Mouse (Mus musculus) kidney, adult 8-10 months (tissue): ENCODE results near the gene Hist1h2ae.
"Not testable (repeated sequence)": the region's sequence is repeated elsewhere in the genome, so short reads cannot be mapped to it uniquely, and the experiment has no call there.

Source experiments
- DNase-seq, 2 experiments: peaks; one replicate each; pipeline ENCODE4 v3.0.0; 2022

Gene Hist1h2ae

DNA sequence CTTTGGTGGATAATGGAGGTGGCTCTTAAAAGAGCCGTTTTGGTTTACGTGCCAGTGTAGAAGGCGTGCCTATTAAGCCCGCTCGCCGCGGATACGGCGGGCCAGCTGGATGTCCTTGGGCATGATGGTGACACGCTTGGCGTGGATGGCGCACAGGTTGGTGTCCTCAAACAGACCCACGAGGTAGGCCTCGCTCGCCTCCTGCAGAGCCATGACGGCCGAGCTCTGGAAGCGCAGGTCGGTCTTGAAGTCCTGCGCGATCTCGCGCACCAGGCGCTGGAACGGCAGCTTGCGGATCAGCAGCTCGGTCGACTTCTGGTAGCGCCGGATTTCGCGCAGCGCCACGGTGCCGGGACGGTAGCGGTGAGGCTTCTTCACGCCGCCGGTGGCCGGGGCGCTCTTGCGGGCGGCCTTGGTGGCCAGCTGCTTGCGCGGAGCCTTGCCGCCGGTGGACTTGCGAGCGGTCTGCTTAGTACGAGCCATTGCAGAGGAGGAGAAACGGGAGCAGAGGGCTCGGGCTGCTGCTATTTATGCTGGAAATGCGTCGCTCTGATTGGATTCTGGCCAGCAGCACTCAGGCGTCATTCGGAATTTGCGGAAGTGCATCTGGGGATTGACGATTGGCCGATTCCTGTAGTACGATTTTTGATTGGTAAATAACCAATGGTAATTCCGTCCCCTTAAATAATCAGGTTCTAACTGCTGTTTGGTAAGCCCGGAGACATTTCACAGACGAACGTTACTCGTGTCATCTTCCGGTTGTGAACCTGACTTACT, 8.9 kb downstream of the Hist1h2ae start, which contains the start of gene Hist1h3e:
Gene Hist1h3e, minus strand, starts transcription at position 487 of the 777 bp plus-strand sequence.
- DNase-seq = peak; percentile 86 to 89

DNA sequence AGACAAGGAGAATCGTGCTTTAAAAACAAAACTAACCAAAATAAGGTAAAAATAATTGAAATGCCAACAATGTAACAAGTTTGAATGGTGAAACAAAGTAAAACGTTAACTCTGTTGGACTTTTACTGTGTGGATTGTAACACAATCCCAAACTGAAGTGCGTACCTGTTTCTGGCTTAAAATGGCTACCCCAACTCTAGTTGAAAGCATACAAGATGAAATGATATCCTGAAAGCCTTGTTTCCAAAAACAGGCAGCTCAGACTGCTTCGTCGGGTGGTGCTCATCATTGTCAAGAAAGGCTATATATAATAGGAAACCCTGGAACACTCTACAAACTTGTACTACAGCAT, 9.5 kb downstream of the Hist1h2ae start:
- not testable (repeated sequence) for DNase-seq

DNA sequence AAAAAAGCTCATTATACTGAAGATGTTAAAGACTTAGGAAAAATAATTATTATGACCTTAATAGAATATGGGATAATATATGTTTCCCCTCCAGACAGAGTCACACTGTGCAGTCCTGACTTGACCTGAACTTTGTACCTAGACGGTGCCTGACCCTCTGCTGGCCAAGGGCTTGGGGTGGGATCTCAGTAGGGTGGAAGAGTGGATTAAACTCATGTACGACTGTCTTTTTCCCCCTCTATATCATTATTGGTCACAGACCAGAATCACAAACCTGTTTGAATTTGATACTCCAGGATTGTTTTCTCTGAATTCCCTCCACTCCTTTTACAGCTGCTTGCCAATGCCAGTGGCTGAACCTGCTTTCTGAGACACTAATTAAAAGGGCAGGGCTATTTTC, 10.3 kb downstream of the Hist1h2ae start:
- DNase-seq = not testable (repeated sequence)

DNA sequence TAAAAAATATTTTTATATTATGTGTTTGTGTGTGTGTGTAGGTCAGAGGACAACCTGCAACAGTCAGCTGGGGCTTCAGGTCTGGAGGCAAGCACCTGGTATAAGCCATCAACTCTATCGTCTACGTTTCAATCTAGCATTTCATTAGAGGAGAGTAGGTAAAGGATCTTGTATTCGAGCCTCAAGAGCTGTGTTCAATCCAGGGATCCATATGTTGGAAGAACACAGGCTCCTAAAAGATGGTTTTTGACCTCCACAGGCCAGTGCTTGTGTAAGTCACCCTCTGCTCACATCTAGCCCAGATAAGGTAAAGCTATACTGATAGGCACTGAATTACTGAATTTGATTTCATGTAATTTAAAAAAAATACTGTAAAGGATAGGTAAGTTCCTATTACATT, 14.1 kb downstream of the Hist1h2ae start:
- DNase-seq = no peak

DNA sequence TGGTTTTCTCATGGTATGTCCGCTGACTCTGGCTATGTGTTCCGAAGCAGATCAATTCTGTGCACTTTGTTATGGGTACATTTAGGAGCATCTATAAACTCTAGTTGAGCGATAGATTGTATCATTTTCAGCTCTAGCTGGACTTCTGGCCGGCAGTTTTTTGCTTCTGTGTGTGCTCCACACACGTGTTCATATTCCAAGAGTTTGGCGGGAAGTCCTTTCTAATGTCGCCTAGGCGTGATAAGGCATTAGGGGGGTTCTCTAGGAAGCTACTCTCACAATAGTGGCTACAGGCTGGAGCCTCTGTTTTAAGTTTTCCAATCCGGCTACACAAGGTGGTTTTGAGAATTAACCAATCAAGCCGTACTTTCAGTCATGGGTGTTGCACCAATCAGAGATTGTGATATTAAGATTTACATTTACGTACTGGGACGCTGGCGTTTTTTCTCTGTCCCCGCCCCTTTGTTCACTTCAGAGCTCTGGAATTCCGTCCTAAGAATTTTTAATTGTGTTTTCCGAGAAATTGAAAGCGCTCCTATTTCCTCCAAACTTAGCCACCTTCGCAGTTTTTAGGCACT, 15.1 kb downstream of the Hist1h2ae start:
- peak; percentile 41 to 78 for DNase-seq

DNA sequence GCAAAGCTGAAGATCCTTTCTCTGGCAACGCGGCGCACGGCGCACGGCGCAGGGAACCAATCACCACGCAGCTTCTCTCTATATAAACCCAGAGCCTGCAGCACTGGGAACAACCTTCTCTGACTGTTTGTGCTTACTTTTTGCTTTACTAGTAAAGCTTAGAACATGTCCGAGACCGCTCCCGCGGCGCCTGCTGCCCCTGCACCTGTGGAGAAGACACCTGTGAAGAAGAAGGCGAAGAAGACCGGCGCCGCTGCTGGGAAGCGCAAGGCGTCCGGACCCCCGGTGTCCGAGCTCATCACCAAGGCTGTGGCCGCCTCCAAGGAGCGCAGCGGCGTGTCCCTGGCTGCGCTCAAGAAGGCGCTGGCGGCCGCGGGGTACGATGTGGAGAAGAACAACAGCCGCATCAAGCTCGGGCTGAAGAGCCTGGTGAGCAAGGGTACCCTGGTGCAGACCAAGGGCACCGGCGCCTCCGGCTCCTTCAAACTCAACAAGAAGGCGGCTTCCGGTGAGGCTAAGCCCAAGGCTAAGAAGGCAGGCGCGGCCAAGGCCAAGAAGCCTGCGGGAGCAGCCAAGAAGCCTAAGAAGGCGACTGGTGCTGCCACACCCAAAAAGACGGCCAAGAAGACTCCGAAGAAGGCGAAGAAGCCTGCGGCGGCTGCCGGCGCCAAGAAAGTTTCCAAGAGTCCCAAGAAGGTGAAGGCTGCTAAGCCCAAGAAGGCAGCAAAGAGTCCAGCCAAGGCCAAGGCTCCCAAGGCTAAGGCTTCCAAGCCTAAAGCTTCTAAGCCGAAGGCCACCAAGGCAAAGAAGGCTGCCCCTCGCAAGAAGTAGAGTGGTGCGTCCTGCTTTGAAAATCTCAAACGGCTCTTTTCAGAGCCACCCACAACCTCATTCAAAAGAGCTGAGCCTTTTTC, 15.8 kb downstream of the Hist1h2ae start:
- peak; percentile 53 to 54 for DNase-seq

DNA sequence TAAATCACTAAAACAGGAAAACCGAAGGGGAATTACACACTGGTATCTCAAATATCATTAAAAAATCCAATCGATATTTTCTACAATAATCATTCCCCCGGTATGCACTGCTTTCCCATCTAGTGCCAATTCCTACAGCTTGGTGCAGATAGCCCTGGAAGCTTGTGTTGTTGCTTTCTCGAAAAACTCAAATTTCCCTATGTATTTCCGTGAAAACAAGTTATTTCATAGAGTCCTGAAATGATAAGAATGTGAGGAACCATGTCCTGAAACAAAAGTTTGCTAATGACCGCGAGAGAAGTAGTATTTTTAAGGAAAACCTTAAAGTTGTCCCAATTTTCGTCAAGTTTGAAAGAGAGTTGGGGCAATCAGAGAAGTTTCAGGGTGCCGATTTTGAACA, 16.6 kb downstream of the Hist1h2ae start:
- DNase-seq = no peak

DNA sequence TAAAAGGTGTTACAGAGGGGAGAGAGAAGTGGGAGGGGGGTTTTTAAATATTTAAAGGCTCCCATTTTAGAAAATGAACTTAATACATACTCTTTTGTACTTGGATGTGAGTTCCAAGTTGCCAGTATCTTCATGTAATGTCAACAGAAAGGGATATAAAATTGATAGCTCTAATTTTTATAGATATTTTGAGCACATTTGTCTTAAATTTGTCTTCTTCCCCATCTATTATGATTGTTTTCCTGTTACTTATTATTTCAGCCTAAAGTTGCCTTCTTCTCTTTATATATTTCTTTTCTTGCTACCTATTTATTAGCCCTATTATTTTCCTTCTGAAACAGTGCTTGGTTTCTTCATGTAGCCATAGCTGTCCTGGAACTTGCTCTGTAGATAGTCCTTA, 18.1 kb downstream of the Hist1h2ae start, which contains the start of gene Hist1h1d:
Gene Hist1h1d, plus strand, starts transcription at position 301 of the 400 bp plus-strand sequence.
- DNase-seq = no peak

DNA sequence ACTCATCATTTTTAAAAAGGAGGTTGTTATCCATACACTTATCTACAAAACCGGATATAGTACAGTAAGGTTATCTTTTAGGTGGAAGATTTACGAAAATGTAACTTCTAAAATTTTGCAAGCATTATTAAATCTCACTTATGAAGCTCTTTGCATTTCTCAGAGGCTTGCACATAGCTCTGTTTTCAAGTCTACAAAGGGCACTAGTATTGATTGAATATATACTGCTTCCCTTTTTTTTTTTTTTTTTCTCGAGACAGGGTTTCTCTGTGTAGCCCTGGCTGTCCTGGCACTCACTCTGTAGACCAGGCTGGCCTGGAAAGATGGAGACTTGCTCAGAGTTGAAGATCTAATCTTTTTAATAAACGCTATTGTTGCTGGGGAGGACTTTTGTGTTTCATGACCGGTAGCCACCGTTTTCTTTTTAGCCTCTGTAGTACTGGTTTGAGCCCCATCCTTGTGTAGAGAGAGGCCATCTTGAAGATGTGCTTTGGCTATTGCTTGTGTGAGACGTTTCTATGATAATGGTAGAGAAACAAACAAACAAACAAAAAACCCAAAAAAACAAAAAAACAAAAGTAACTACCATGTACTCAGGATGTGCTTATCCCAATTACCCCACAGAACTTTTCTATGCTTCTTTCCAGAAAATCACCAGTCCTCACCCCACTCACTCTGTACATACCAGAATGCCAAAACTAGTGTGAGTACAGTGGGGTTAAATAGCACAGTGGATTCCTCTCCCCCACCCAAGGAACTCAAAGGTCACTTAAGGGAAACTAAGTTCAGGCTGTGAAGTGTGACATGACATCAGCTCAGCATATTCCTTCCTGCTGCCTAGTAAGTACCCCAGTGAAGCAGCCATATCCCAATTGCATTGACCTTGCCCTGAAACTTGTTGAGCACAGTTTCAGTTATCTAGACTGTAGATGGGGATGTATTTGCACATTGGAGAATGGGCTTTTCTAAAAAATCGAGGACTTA, 18.8 kb downstream of the Hist1h2ae start:
- no peak for DNase-seq

DNA sequence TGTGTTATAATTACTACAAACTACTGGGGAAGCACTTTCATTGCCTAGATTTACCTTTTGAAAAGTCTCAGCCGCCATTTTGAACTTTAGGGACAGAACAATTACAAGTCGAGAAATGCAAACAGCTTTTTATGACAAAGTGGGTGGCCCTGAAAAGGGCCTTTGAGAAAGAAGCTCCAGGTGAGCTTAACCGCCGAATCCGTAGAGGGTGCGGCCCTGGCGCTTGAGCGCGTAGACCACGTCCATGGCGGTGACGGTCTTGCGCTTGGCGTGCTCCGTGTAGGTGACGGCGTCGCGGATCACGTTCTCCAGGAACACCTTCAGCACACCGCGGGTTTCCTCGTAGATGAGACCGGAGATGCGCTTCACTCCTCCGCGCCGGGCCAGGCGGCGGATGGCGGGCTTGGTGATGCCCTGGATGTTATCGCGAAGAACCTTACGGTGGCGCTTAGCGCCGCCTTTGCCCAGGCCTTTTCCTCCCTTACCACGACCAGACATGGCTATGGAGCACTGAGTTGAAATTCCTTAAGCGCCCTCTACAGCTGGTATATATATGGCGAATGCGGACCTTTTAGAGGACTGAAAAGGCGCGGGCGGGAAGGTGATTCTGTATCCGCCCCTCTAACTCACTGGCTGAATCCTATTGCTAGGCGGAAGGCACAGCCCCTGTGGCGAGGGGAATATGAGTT, 19.7 kb downstream of the Hist1h2ae start, which contains the start of gene Hist1h4f:
Gene Hist1h4f, minus strand, starts transcription at position 503 of the 689 bp plus-strand sequence.
- DNase-seq = peak; percentile 73 to 82

DNA sequence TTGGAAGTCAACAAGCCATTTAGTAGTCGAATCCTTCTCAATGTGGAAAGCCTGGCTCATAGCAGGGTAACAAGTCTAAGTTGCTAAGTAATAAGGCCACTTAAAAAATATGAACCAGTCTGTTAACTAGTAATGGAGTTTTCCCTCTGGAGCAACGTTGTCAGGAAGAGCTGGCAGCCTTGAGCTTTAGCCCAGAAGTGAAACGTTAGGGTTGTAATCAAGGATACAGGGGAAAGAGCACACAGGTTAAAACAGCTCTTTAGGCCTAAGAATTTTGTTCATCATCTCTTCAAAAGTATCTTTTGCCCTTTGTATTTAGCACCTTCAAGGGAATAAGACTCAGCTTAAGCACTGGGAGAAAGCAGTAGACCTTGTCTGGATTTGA, 20.3 kb downstream of the Hist1h2ae start:
- no peak for DNase-seq

DNA sequence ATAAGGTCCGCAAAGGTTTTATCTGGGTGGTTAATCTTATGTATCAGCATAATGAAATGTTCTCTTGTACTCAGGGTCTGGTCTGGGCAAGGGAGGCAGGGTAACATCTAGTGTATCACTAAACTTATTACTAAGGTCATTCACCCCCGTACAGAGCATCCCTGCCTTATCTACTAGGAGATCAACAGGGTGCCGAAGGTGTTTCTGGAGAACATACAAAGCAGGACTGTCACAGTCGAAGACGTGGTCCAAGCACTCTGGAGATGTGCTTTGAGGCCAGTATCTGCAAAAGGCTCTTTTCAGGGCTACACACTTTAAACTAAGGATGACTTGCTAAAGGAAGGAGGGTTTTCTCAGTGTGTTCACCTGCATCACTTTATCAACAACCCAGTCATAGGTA, 24.3 kb downstream of the Hist1h2ae start:
- no peak for DNase-seq

DNA sequence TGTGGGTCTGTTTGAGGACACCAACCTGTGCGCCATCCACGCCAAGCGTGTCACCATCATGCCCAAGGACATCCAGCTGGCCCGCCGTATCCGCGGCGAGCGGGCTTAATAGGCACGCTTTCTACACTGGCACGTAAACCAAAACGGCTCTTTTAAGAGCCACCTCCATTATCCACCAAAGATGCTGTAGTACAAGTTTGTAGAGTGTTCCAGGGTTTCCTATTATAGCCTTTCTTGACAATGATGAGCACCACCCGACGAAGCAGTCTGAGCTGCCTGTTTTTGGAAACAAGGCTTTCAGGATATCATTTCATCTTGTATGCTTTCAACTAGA, 26.3 kb downstream of the Hist1h2ae start:
- DNase-seq = not testable (repeated sequence)

DNA sequence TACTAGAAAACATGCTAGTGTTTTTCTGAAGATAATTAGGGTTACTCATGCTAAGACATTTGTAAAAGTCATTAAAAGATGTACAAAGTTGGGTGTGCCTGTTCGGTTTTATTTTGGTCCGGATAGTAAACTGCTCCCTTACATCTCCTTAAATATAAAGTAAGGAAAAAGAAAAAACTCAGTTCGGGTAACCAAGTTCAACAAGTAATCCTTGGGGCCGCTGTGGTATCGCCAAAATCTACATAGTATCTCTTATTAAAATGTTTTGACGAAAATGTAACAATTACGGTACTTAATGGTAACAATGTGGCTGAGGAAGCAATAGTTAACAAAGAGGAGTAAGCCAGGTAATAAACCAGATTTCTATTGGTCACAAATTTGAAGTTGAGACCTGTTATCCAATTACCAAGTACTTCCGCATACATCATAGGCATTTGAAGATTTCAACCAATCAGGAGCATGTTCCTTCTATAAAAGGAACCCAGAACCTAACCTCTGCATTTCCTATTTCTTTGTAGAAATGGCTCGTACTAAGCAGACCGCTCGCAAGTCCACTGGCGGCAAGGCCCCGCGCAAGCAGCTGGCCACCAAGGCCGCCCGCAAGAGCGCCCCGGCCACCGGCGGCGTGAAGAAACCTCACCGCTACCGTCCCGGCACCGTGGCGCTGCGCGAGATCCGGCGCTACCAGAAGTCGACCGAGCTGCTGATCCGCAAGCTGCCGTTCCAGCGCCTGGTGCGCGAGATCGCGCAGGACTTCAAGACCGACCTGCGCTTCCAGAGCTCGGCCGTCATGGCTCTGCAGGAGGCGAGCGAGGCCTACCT, 26.8 kb downstream of the Hist1h2ae start, which contains the start of gene Hist1h3f:
Gene Hist1h3f, plus strand, starts transcription at position 88 of the 822 bp plus-strand sequence.
- DNase-seq = peak; percentile 47 to 89

DNA sequence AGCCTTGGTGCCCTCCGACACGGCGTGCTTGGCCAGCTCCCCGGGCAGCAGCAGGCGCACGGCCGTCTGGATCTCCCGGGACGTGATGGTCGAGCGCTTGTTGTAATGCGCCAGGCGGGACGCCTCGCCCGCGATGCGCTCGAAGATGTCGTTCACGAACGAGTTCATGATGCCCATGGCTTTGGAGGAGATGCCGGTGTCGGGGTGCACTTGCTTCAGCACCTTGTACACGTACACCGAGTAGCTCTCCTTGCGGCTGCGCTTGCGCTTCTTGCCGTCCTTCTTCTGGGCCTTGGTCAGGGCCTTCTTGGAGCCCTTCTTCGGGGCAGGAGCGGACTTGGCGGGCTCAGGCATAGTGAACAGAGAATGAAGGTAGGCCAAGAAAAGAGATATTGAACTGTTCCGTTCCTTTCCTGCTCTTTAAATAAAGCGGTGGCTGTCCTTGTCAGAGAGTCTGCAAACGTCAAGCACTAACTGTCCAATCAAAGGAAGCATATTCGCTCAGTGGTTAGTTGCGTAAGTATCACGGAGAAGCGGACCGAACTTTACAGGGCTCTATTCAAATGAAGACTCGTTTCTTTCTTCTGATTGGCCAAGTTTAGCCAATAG, 27.9 kb downstream of the Hist1h2ae start, which contains the start of gene Hist1h2bh:
Gene Hist1h2bh, minus strand, starts transcription at position 394 of the 609 bp plus-strand sequence.
- DNase-seq = peak; percentile 60 to 87

DNA sequence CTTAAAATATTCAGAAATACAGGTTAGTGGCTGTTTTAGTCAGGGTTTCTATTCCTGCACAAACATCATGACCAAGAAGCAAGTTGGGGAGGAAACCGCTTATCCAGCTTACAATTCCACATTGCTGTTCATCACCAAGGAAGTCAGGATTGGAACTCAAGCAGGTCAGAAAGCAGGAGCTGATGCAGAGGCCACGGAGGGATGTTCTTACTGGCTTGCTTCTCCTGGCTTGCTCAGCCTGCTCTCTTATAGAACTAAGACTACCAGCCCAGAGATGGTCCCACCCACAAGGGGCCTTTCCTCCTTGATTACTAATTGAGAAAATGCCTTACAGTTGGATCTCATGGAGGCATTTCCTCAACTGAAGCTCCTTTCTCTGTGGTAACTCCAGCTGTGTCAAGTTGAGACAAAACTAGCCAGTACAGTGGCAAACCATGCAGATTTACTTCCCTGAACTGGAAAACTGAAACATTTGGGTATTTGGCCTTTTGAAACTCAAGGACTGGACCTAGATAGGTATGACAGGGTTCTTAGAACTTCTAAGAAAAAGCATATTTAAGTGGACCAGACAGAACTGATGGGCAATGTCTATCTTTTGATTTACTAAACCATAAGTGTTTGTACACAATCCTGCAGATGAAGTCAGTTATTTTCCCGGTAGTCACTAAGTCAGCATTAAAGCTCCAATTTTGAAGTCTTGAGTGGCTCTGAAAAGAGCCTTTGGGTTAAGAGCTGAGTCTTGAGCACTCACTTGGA, 28.6 kb downstream of the Hist1h2ae start:
- not testable (repeated sequence) for DNase-seq

DNA sequence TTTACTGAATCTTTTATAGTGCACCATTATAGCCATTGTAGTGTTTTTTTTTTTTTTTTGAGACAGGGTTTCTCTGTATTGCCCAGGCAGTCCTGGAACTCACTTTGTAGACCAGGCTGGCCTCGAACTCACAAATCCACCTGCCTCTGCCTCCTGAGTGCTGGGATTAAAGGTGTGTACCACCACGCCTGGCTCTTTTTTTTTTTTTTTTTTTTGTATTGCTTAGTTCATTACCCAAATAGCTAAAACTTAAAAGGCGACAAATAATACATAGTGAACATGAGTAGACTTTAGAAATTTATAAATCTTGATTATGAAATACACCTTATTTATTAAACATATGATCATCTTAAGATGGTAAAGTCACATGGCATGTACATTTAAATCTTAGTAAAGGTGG, 29.5 kb downstream of the Hist1h2ae start:
- no peak for DNase-seq

DNA sequence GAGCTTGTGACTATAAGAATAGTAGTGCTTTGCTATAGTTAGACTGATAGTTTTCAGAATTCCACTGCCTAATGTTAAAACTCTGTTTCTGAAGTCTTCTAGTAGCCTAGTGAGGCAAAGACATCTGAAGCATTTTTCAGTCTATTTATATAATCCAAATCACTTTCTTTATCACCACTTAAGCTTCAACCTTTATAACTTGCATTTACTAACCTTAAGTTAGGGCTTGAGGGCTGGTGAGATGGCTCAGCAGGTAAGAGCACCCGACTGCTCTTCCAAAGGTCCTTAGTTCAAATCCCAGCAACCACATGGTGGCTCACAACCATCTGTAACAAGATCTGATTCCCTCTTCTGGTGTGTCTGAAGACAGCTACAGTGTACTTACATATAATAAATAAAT, 31.2 kb downstream of the Hist1h2ae start:
- not testable (repeated sequence) for DNase-seq

DNA sequence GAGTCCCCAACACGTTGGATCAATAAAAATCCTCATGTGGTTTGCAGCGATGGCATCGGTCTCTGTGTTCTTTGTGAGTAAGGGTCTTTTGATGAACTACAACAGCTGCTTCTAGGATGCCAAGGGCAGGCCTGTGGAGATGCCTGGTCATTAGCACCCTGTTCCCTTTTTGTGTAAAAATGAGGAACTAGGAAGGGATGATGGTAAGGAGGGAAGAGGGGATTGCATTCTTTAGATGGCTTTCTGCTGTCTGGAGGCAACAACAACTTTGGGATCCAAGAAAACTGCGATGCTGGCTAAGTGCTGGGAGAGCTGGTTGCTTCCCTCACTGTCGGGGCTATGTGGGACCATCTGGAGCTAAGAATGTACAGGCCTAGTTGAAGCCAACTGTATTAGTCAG, 32.8 kb downstream of the Hist1h2ae start:
- no peak for DNase-seq
